Mouse (Mus musculus): ENCODE results near the gene Vmn1r229. TPM values are rescaled to one million over a fixed set of nuclear protein-coding genes. Genes with fewer than 3 reads are reported as not detected.

The Vmn1r229 gene
- not detected in 2 replicates for polyA plus RNA-seq (2016; fragmentation: Nextera tagmentation; extraction: Ambion mirVana)

GRCm38 (mm10) chr17:20811255-20811654 is at the start of gene Vmn1r229:
Gene Vmn1r229 (plus strand): TSS chr17:20811555.
- no peak for ATAC-seq (ENCODE audit: insufficient number of reproducible peaks, insufficient read depth, low FRiP score, low TSS enrichment, low read depth)
- 71% methylated on average over 1 of the region's 1 CpGs for WGBS
- Histone ChIP-seq H3K4me3 (replicated peaks) (no peak within 1 kb of the TSS), H3K9me3 (peaks cover 22% of the 10 kb centered on the region; the same call in 1 of the 2 replicates), H3K27ac (no peak within 1 kb of the TSS), H3K27me3 (no peaks in the 10 kb centered on the region), H3K36me3 (no peaks in the 10 kb centered on the region), H3K4me2 (no peak within 1 kb of the TSS), H3K4me1 (replicated peaks) (no peaks in the 10 kb centered on the region), H3K9ac (replicated peaks) (no peak within 1 kb of the TSS)

GRCm38 (mm10) chr17:20786057-20786456 is 25.3 kb upstream of the Vmn1r229 start, which contains the start of gene Vmn1r228:
Gene Vmn1r228 (minus strand): TSS chr17:20786157.
- ATAC-seq (ENCODE audit: insufficient number of reproducible peaks, insufficient read depth, low FRiP score, low TSS enrichment, low read depth): no peak
- H3K4me3 ChIP-seq (replicated peaks): no peak within 1 kb of the TSS
- no peaks in the 10 kb centered on the region for H3K4me1 ChIP-seq (replicated peaks)
- H3K27ac ChIP-seq: no peak within 1 kb of the TSS
- no peaks in the 10 kb centered on the region for H3K27me3 ChIP-seq
- H3K9ac ChIP-seq (replicated peaks): no peak within 1 kb of the TSS
- no peak within 1 kb of the TSS for H3K4me2 ChIP-seq
- H3K36me3 ChIP-seq: no peaks in the 10 kb centered on the region
- H3K9me3 ChIP-seq: peaks cover 30% of the 10 kb centered on the region

- Histone ChIP-seq H3K4me1 (replicated peaks) (no peaks in the 10 kb centered on the region), H3K27me3 (no peaks in the 10 kb centered on the region), H3K9me3 (no peaks in the 10 kb centered on the region; the same call in 1 of the 2 replicates), H3K36me3 (no peaks in the 10 kb centered on the region), H3K27ac (no peak within 1 kb of the TSS), H3K4me2 (no peak within 1 kb of the TSS), H3K4me3 (replicated peaks) (no peak within 1 kb of the TSS), H3K9ac (replicated peaks) (no peak within 1 kb of the TSS)
- WGBS: 18% methylated on average over 1 of the region's 1 CpGs
- no peak for ATAC-seq (ENCODE audit: insufficient number of reproducible peaks, insufficient read depth, low FRiP score, low TSS enrichment, low read depth)
Observed at GRCm38 (mm10) chr17:20840144-20840543, 28.8 kb downstream of the Vmn1r229 start, which contains the start of gene Vmn1r230. Gene Vmn1r230 (plus strand): TSS chr17:20840444.

Other genes starting within 250 kb of the Vmn1r229 start
- not detected in 2 replicates for gene Vmn2r109, start 246.8 kb upstream of the Vmn1r229 start, polyA plus RNA-seq (2016; fragmentation: Nextera tagmentation; extraction: Ambion mirVana)
- 0.05 TPM in 2 replicates for gene Vmn2r110, start 215.1 kb upstream of the Vmn1r229 start, polyA plus RNA-seq (2016; fragmentation: Nextera tagmentation; extraction: Ambion mirVana)
- not detected in 2 replicates for gene Fpr-rs3, start 186.7 kb upstream of the Vmn1r229 start, polyA plus RNA-seq (2016; fragmentation: Nextera tagmentation; extraction: Ambion mirVana)
- not detected in 2 replicates for gene Vmn1r226, start 128.7 kb upstream of the Vmn1r229 start, polyA plus RNA-seq (2016; fragmentation: Nextera tagmentation; extraction: Ambion mirVana)
- not detected in 2 replicates for gene Vmn1r227, start 81.7 kb upstream of the Vmn1r229 start, polyA plus RNA-seq (2016; fragmentation: Nextera tagmentation; extraction: Ambion mirVana)
- gene Vmn1r228, start 25.4 kb upstream of the Vmn1r229 start, polyA plus RNA-seq (2016; fragmentation: Nextera tagmentation; extraction: Ambion mirVana): not detected in 2 replicates
- gene Vmn1r230, start 28.9 kb downstream of the Vmn1r229 start, polyA plus RNA-seq (2016; fragmentation: Nextera tagmentation; extraction: Ambion mirVana): not detected in 2 replicates
- gene Vmn1r231, start 93.5 kb downstream of the Vmn1r229 start, polyA plus RNA-seq (2016; fragmentation: Nextera tagmentation; extraction: Ambion mirVana): not detected in 2 replicates
- not detected in 2 replicates for gene Vmn1r232, start 108.2 kb downstream of the Vmn1r229 start, polyA plus RNA-seq (2016; fragmentation: Nextera tagmentation; extraction: Ambion mirVana)
- 347 and 388 TPM in 2 replicates for gene Ppp2r1a, start 133.8 kb downstream of the Vmn1r229 start, polyA plus RNA-seq (2016; fragmentation: Nextera tagmentation; extraction: Ambion mirVana)
- not detected in 2 replicates for gene Vmn1r233, start 184.9 kb downstream of the Vmn1r229 start, polyA plus RNA-seq (2016; fragmentation: Nextera tagmentation; extraction: Ambion mirVana)
- 19.7 and 19.9 TPM in 2 replicates for gene Zfp160, start 197.3 kb downstream of the Vmn1r229 start, polyA plus RNA-seq (2016; fragmentation: Nextera tagmentation; extraction: Ambion mirVana)